Mouse (Mus musculus): ENCODE results near the gene Cilp. TPM values are rescaled to one million over a fixed set of nuclear protein-coding genes. Genes with fewer than 3 reads are reported as not detected.
A peak's percentile ranks its signal among the peaks of the same experiment; 100 is the strongest.

The Cilp gene
- polyA plus RNA-seq, 1 experiment = 3.1 TPM

DNA sequence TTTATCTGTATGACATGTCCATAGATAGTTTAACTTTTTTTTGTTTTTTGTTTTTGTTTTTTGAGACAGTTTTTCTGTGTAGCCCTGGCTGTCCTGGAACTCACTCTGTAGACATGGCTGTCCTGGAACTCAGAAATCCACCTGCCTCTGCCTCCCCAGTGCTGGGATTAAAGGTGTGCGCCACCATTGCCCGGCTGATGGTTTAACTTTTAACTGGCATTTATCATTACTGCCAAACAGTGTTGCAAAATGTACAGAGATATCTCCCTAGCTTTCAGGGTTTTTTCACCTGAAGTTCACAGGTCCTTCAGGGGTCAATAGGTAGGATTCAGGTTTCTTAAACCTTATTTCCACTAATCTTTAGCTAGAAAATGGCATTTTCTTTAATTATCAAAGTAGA is 32.1 kb downstream of the Cilp start:
- no peaks in the 10 kb centered on the region for H3K4me1 ChIP-seq (ENCODE audit: control insufficient read depth, insufficient read depth, insufficient read length, low read length)
- no peak overlapping the region for H3K27ac ChIP-seq (replicated peaks; ENCODE audit: low read depth, low read length)
- no peak overlapping the region for H3K4me3 ChIP-seq (ENCODE audit: insufficient read depth, low read depth, low read length)

- H3K4me1 ChIP-seq (ENCODE audit: control insufficient read depth, insufficient read depth, insufficient read length, low read length) = no peaks in the 10 kb centered on the region; the same call in 1 of the 2 replicates
- peak overlapping the region; percentile 13 for H3K27ac ChIP-seq (replicated peaks; ENCODE audit: low read depth, low read length)
- no peak overlapping the region for H3K4me3 ChIP-seq (ENCODE audit: insufficient read depth, low read depth, low read length)
These were observed 33.8 kb downstream of the Cilp start for GRCm38 (mm10) chr9:65298761-65299160.

DNA sequence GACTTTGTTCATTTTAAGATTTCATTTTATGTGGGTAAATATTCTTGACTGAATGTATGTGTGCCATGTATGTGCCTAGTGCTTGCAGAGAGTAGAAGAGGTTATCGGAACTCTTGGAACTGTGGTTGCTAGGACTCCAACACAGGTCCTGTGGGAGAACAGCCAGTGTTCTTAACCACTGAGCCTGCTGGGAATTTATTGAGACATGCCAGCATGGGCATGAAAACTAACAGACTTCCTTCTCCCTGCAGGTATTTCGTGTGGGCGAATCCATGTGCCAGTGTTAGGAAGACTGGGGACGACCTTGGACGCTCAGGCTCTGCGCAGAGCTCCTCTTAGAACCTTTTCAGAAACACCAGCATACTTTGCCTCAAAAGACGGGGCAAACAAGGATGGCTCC is 34.7 kb downstream of the Cilp start:
- no peaks in the 10 kb centered on the region; the same call in 1 of the 2 replicates for H3K4me1 ChIP-seq (ENCODE audit: control insufficient read depth, insufficient read depth, insufficient read length, low read length)
- H3K27ac ChIP-seq (replicated peaks; ENCODE audit: low read depth, low read length) = no peak overlapping the region
- H3K4me3 ChIP-seq (ENCODE audit: insufficient read depth, low read depth, low read length) = no peak overlapping the region

- H3K4me3 ChIP-seq (ENCODE audit: insufficient read depth, low read depth, low read length) = no peak overlapping the region
- no peak overlapping the region for H3K27ac ChIP-seq (replicated peaks; ENCODE audit: low read depth, low read length)
- H3K4me1 ChIP-seq (ENCODE audit: control insufficient read depth, insufficient read depth, insufficient read length, low read length) = no peaks in the 10 kb centered on the region; the same call in 1 of the 2 replicates
These were observed 37.5 kb downstream of the Cilp start for GRCm38 (mm10) chr9:65302327-65302983.

GRCm38 (mm10) chr9:65303586-65303985 is 38.6 kb downstream of the Cilp start:
- H3K27ac ChIP-seq (replicated peaks; ENCODE audit: low read depth, low read length) = peak overlapping the region; percentile 98
- H3K4me3 ChIP-seq (ENCODE audit: insufficient read depth, low read depth, low read length) = no peak overlapping the region
- H3K4me1 ChIP-seq (ENCODE audit: control insufficient read depth, insufficient read depth, insufficient read length, low read length) = no peaks in the 10 kb centered on the region; the same call in 1 of the 2 replicates

DNA sequence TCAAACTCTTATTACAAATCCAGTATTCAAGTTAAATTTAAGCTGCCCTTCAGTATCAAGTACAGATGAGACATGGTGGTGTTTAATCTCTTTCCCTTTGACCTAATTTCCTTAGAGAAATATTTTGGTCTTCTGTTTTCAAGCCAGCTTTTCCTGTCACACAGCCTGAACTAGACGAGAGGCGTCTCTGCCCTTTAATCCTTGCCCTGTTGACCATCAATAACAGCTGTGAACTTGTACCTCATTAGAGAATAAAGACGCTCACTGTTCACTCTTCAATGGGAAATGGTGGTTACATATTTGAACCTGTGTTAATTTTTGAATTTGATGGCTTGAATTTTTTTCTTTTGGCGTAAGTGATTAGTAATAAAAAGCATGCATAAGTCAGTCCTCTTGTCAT is 39.3 kb downstream of the Cilp start:
- Histone ChIP-seq H3K27ac (replicated peaks; ENCODE audit: low read depth, low read length) (no peak overlapping the region), H3K4me1 (ENCODE audit: control insufficient read depth, insufficient read depth, insufficient read length, low read length) (no peaks in the 10 kb centered on the region; the same call in 1 of the 2 replicates), H3K4me3 (ENCODE audit: insufficient read depth, low read depth, low read length) (no peak overlapping the region)

DNA sequence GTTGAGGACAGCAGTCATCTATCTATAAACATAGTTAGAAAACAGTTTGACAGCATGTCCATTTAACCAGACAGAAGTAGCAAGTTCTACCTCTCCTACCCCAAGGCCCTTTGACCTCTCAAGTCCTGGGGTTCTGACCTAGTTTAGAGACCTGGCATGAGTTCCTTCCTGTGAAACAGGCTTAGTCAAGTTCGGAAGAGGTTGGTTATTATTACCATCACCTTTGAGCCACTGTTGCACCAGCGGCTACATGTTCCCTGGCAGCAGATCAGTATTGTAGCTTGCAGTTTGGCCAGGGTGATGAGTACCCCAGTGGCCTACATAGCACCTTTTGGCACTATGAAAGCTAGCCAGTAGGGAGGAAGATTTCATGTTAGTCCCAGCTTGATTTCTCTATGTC is 41.7 kb downstream of the Cilp start:
- Histone ChIP-seq H3K27ac (replicated peaks; ENCODE audit: low read depth, low read length) (peak overlapping the region; percentile 26), H3K4me1 (ENCODE audit: control insufficient read depth, insufficient read depth, insufficient read length, low read length) (no peaks in the 10 kb centered on the region; the same call in 1 of the 2 replicates), H3K4me3 (ENCODE audit: insufficient read depth, low read depth, low read length) (no peak overlapping the region)

DNA sequence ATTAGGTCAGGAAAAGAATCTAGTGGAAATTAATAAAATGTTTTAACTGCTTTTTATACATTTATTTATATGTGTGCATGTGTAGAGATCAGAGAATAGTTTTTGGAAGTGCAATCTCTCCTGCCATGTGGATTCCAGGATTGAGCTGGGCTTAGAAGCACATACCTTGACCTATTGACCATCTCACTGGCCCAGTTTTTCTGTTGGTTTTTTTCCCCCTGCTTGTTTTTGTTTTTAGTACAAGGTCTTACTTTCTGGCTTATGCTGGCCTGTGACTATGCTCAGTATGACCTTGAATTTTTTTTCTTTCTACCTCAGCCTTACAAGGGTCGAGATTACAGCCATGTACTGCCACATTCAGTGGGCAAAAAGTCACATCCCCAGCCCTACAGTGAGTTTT is 43.0 kb downstream of the Cilp start:
- Histone ChIP-seq H3K27ac (replicated peaks; ENCODE audit: low read depth, low read length) (no peak overlapping the region), H3K4me3 (ENCODE audit: insufficient read depth, low read depth, low read length) (no peak overlapping the region), H3K4me1 (ENCODE audit: control insufficient read depth, insufficient read depth, insufficient read length, low read length) (no peaks in the 10 kb centered on the region; the same call in 1 of the 2 replicates)

- H3K4me1 ChIP-seq (ENCODE audit: control insufficient read depth, insufficient read depth, insufficient read length, low read length) = no peaks in the 10 kb centered on the region
- H3K27ac ChIP-seq (replicated peaks; ENCODE audit: low read depth, low read length) = no peak overlapping the region
- no peak overlapping the region for H3K4me3 ChIP-seq (ENCODE audit: insufficient read depth, low read depth, low read length)
These were observed 47.8 kb downstream of the Cilp start for GRCm38 (mm10) chr9:65312669-65313357.

DNA sequence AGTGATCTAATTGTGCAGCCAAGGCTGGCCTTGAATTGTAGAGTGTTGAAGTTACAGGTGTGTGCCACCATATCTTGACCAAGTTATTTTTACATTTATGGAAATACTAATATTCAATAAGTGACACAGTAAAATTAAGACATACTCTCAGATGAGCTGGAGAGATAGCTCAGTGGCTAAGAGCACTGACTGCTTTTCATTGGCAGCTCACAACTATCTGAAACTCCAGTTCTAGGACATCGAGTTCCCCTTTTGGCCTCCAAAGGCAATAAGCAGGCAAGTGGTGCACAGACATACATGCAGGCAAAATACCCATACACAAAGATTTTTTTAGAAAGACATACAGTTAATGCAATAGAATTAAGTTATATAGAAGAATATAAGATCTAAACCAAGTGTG is 48.9 kb downstream of the Cilp start:
- Histone ChIP-seq H3K27ac (replicated peaks; ENCODE audit: low read depth, low read length) (no peak overlapping the region), H3K4me1 (ENCODE audit: control insufficient read depth, insufficient read depth, insufficient read length, low read length) (no peaks in the 10 kb centered on the region), H3K4me3 (ENCODE audit: insufficient read depth, low read depth, low read length) (no peak overlapping the region)

DNA sequence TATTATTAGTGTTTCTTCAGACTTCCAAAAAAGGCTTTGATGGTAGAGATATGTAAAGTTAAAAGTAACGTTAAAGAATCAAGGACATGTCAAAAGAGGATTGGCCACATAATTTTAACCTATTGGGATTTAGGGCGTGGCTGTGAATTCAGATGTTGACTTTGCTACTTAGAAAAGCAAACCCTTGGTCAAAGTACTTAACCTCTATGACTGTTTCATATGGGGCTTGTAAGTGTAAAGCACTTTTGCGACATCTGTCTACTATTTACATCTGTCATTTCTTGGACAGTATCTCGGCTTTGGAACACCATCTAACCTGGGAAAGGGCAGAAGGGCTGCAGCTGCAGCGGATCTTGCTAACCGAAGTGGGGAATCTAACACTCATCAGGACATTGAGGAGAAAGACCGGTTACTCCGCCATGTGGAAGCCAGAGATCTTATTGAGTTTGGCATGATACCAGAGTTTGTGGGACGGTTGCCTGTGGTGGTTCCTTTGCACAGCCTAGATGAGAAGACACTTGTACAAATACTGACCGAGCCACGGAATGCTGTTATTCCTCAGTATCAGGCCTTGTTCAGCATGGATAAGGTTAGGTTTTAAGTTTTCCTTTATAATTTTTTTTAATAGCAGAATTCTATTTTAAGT is 57.4 kb downstream of the Cilp start:
- no peak overlapping the region for H3K4me3 ChIP-seq (ENCODE audit: insufficient read depth, low read depth, low read length)
- H3K27ac ChIP-seq (replicated peaks; ENCODE audit: low read depth, low read length) = no peak overlapping the region
- no peaks in the 10 kb centered on the region for H3K4me1 ChIP-seq (ENCODE audit: control insufficient read depth, insufficient read depth, insufficient read length, low read length)

DNA sequence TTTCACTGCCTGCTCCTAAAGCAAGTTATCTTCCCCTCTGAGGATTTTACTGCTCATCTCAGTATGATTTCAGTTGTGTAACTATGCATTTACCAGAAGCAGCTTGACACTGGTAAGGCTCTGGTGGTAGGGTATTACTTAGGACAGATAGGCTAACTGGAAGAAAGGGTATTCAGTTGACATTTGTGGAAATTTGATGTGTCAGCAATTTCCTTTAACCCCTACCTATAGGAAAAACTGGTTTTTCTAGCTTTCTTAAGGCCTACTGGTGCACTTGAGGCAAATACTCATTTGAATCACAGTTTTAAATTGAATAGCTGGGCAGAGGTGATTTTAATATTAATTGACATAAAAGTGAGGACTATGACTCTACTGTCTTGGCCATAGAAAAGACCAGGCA is 61.0 kb downstream of the Cilp start:
- H3K4me3 ChIP-seq (ENCODE audit: insufficient read depth, low read depth, low read length) = no peak overlapping the region
- H3K27ac ChIP-seq (replicated peaks; ENCODE audit: low read depth, low read length) = no peak overlapping the region
- H3K4me1 ChIP-seq (ENCODE audit: control insufficient read depth, insufficient read depth, insufficient read length, low read length) = no peaks in the 10 kb centered on the region

GRCm38 (mm10) chr9:65327371-65327770 is 62.4 kb downstream of the Cilp start:
- Histone ChIP-seq H3K4me3 (ENCODE audit: insufficient read depth, low read depth, low read length) (no peak overlapping the region), H3K27ac (replicated peaks; ENCODE audit: low read depth, low read length) (no peak overlapping the region)

More at GRCm38 (mm10) chr9:65327371-65327770, 62.4 kb downstream of the Cilp start:
- no peaks in the 10 kb centered on the region for H3K4me1 ChIP-seq (ENCODE audit: control insufficient read depth, insufficient read depth, insufficient read length, low read length)

Measured in brown adipose tissue, adult 24 weeks (tissue).